Mouse (Mus musculus): ENCODE results near the gene Hoxc8.

GRCm38 (mm10) chr15:102963259-102963658 is 27.1 kb upstream of the Hoxc8 start:
- TF ChIP-seq ZC3H11A (IDR thresholded peaks at IDR 0.05; ENCODE audit: borderline replicate concordance, low read depth, low read length) = no peak
- TF ChIP-seq HCFC1 (IDR thresholded peaks at IDR 0.05; ENCODE audit: borderline replicate concordance, insufficient read depth, low read length) = no peak
- TF ChIP-seq ZNF384 (IDR thresholded peaks at IDR 0.05; ENCODE audit: low read depth, low read length) = no peak
